Mouse (Mus musculus) Muller cell, postnatal 12 days (primary cell): Measurements from ENCODE around the gene Zbtb22.
A peak's percentile ranks its signal among the peaks of the same experiment; 100 is the strongest.

Experiments
- DNase-seq: peaks from one replicate; pipeline ENCODE4 v3.0.0-alpha.2; 2015; ENCODE audit errors: inconsistent ontology term

Zbtb22 gene

DNA sequence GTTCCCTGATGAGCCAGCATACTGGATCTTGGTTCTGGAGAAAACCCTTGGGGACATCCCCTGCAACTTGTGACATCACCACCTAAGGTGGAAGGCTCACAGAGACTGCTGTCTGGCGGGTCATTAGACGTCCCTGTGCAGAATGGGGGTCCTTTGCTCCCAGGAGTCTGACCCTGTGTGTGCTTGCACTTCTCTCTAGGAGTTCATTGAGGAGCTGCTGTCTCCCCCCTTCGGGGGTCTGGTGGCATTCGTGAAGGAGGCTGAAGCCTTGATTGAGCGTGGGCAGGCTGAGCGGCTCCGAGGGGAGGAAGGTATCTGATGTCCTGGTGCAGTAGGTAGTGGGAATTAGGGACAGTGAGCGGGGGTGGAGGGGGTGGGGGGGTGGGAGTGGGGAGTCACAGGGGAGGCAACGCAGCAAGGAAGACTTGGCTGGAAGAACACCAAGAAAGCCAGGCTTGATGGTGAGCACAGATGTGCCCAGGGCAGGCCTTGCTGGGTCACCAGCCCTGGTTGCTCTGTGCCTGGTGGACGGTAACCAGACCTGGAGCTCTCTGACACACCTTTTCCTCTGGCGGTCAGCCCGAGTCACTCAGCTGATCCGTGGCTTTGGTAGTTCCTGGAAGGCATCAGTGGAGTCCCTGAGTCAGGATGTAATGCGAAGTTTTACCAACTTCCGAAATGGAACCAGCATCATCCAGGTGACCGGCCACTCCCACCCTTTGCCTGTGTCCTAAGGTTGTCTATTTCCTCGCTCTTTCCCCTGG, 49.6 kb downstream of the Zbtb22 start:
- DNase-seq, result no peak

DNA sequence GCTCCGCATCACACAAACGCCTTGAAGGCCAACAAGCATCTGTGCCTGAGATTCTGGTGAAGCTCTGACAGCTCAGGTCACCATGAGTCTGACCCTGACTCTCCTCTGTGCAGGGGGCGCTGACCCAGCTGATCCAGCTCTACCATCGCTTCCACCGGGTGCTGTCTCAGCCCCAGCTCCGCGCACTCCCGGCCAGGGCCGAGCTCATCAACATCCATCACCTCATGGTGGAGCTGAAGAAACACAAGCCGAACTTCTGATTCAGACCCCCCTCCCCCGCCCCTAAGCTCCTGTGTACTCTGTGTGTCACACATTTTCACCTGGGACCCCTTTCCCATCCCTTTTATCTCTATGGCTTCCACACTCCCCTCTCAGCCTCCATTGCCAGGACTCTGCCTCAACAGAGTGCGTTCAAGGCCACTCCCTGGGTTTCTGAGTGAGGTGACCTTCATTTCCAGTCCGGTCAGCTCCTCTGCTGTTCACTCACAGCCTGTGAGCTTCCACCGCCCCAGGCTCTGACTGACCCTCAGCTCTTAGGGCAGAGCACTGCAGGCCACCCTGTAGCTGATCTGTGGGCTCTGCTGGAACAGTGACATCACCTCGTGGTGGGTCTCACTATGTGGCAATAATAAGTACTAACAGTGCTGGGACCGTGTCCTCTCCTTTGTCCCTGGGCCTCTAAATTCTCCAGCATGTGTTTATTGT, 50.3 kb downstream of the Zbtb22 start:
- DNase-seq, result no peak

DNA sequence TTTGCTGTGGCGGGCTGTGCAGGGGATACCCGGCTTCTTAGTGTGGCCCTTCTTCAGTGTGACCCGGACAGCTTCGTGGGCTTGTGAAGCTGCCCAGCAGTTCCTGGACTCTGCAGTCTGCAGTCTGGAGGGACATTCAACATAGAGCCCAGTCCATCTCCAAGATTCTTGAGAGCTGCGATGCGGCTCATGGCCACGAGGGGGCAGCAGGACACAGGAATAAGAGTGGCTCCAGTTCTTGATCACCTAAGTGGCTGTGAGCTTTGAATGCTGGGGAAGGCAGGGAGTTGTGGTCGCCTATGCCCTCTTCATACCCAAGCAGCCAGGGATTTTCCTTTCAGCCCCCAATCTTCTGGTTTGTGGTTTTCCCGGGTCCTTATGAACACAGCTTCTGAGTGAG, 52.8 kb downstream of the Zbtb22 start:
- peak; percentile 81 for DNase-seq
